Comparison of ENCODE assay signal across 8 mouse cellular contexts in genomic region chr2:170218230-170219044, GRCm38 (mm10).
DNase-seq lines count a peak whose midpoint lies in the region; ATAC-seq lines count a peak whose summit lies in the region.

No protein-coding gene starts in this region.

- H3K4me1 ChIP-seq in embryonic facial prominence, embryonic 10.5 days = peaks cover 59% of the 10 kb centered on the region
- H3K4me1 ChIP-seq in intestine, embryonic 16.5 days (ENCODE audit: control insufficient read depth, insufficient read depth, low read length) = peaks cover 34% of the 10 kb centered on the region
- peaks cover 52% of the 10 kb centered on the region for H3K4me1 ChIP-seq in limb, embryonic 12.5 days (replicated peaks)
- peaks cover 50% of the 10 kb centered on the region for H3K4me1 ChIP-seq in midbrain, embryonic 11.5 days (ENCODE audit: control insufficient read depth, insufficient read depth, low read length)

- no peaks in the 10 kb centered on the region for H3K27me3 ChIP-seq in embryonic facial prominence, embryonic 10.5 days (replicated peaks; ENCODE audit: low read depth, poor library complexity, severe bottlenecking)
- H3K27me3 ChIP-seq in intestine, embryonic 16.5 days (replicated peaks; ENCODE audit: control insufficient read depth, insufficient read depth, low read length) = no peaks in the 10 kb centered on the region
- H3K27me3 ChIP-seq in limb, embryonic 12.5 days = no peaks in the 10 kb centered on the region; the same call in 1 of the 2 replicates
- H3K27me3 ChIP-seq in midbrain, embryonic 11.5 days (ENCODE audit: control insufficient read depth, insufficient read depth, low read length) = no peaks in the 10 kb centered on the region

- H3K9me3 ChIP-seq in embryonic facial prominence, embryonic 10.5 days = 0 out of 2 replicates have a peak, but pooled peaks cover 6% of the 10 kb centered on the region
- no peaks in the 10 kb centered on the region for H3K9me3 ChIP-seq in intestine, embryonic 16.5 days (ENCODE audit: control insufficient read depth, low read length)
- H3K9me3 ChIP-seq in limb, embryonic 12.5 days = peaks cover 6% of the 10 kb centered on the region
- no peaks in the 10 kb centered on the region for H3K9me3 ChIP-seq in midbrain, embryonic 11.5 days (ENCODE audit: control insufficient read depth, low read length)

- H3K36me3 ChIP-seq in embryonic facial prominence, embryonic 10.5 days (replicated peaks) = no peaks in the 10 kb centered on the region
- no peaks in the 10 kb centered on the region for H3K36me3 ChIP-seq in intestine, embryonic 16.5 days (ENCODE audit: control insufficient read depth, insufficient read depth, low read length)
- H3K36me3 ChIP-seq in limb, embryonic 12.5 days = no peaks in the 10 kb centered on the region
- no peaks in the 10 kb centered on the region for H3K36me3 ChIP-seq in midbrain, embryonic 11.5 days (ENCODE audit: control insufficient read depth, insufficient read depth, low read length)

- peak; percentile 61 for ATAC-seq in intestine, embryonic 16.5 days
- ATAC-seq in limb, embryonic 12.5 days (ENCODE audit: insufficient number of reproducible peaks, insufficient read depth, low FRiP score, low TSS enrichment, low read depth) = no peak
- ATAC-seq in midbrain, embryonic 11.5 days (ENCODE audit: low FRiP score) = peak; percentile 78

- WGBS in embryonic facial prominence, embryonic 10.5 days = 9% methylated on average over 22 of the region's 22 CpGs
- 15% methylated on average over 22 of the region's 22 CpGs for WGBS in intestine, embryonic 16.5 days
- WGBS in limb, embryonic 12.5 days = 11% methylated on average over 22 of the region's 22 CpGs
- 9% methylated on average over 22 of the region's 22 CpGs for WGBS in midbrain, embryonic 11.5 days

- peak overlapping the region; percentile 93 for H3K27ac ChIP-seq in embryonic facial prominence, embryonic 10.5 days (replicated peaks)
- peak overlapping the region; percentile 27 for H3K27ac ChIP-seq in intestine, embryonic 16.5 days (ENCODE audit: low read length)
- H3K27ac ChIP-seq in limb, embryonic 12.5 days = peak overlapping the region; percentile 73; the same call in 1 of the 2 replicates
- H3K27ac ChIP-seq in midbrain, embryonic 11.5 days (ENCODE audit: low read depth, low read length) = peak overlapping the region; percentile 92

- peak; percentile 52 to 72 for DNase-seq in spleen, adult 18-20 months
- no peak for DNase-seq in spleen, adult 12 weeks (ENCODE audit: low spot score)
- peak; percentile 81 for DNase-seq in embryonic facial prominence, embryonic 10.5 days (ENCODE audit: low spot score)
- peak; percentile 98 for DNase-seq in heart, adult 11 months
- peak; percentile 96 for DNase-seq in midbrain, embryonic 11.5 days (ENCODE audit: low spot score, missing footprints)
- DNase-seq in spleen, postnatal 36 days (ENCODE audit: low spot score in 2 of 2) = peak; percentile 72 to 82

- H3K4me3 ChIP-seq in embryonic facial prominence, embryonic 10.5 days = peak overlapping the region; percentile 58
- H3K4me3 ChIP-seq in intestine, embryonic 16.5 days (ENCODE audit: low read length) = peak overlapping the region; percentile 19; the same call in 1 of the 2 replicates
- H3K4me3 ChIP-seq in limb, embryonic 12.5 days (replicated peaks) = peak overlapping the region; percentile 37
- peak overlapping the region; percentile 28; the same call in 1 of the 2 replicates for H3K4me3 ChIP-seq in midbrain, embryonic 11.5 days (ENCODE audit: low read depth, low read length)

- peak overlapping the region; percentile 37; the same call in 1 of the 2 replicates for H3K9ac ChIP-seq in intestine, embryonic 16.5 days (ENCODE audit: low read depth, low read length)
- peak overlapping the region; percentile 48 for H3K9ac ChIP-seq in limb, embryonic 12.5 days (replicated peaks)
- H3K9ac ChIP-seq in midbrain, embryonic 11.5 days (ENCODE audit: low read length) = peak overlapping the region; percentile 66

- peak overlapping the region; percentile 68 for H3K4me2 ChIP-seq in intestine, embryonic 16.5 days (ENCODE audit: low read depth, low read length)
- peak overlapping the region; percentile 65 for H3K4me2 ChIP-seq in limb, embryonic 12.5 days
- peak overlapping the region; percentile 60 for H3K4me2 ChIP-seq in midbrain, embryonic 11.5 days

Comparison
In these comparisons a context has a peak if more than half of its experiments do, and no peak if none do; other contexts are left out.
1. H3K27ac ChIP-seq: peak in every context shown above with its lines; median percentile 93 in embryonic facial prominence, embryonic 10.5 days; 92 in midbrain, embryonic 11.5 days; 73 in limb, embryonic 12.5 days; 27 in intestine, embryonic 16.5 days.